Mouse (Mus musculus): ENCODE measurements around the gene Iqgap1. TPM values are rescaled to one million over a fixed set of nuclear protein-coding genes. Genes with fewer than 3 reads are reported as not detected.

The Iqgap1 gene
- polyA plus RNA-seq, 1 experiment from 2014 or later, result 15.9 TPM

DNA sequence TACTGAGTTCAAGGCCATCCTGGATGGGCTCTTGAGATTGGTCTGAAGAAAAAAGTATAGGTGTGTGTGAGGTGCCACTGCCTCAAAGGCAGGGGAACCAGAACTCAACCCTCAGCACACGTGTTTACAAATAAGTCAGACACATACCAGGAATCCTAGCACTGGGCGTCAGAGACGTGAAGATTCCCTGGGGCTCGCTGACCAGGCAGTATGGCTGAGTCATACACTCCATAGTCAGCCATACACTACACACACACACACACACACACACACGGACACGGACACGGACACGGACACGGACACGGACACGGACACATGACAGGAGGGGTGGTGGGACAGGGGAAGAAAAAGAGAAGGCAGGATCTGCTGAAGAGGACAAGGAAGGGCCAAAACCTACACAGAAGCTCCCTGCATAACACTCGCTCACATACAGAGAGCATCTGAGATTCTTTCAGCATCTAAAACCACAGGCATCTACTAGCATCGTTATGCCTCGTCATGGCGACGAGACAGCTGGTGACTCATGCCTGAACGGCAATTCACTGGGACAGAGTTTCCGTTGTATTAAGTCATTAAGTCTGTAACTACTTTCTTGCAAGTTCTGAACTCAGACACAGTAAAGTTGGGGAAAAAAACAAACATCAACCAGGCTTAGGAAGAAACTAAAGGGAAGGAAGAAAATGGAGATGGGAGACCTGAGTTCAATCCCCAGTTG lies 2.5 kb upstream of the Iqgap1 start:
- Histone ChIP-seq H3K9me3 (replicated peaks; ENCODE audit: control insufficient read depth, low read length) (no peaks in the 10 kb centered on the region), H3K36me3 (ENCODE audit: control insufficient read depth, insufficient read depth) (no peaks in the 10 kb centered on the region), H3K27me3 (ENCODE audit: control insufficient read depth, insufficient read depth, low read depth, low read length) (no peaks in the 10 kb centered on the region), H3K4me1 (ENCODE audit: control insufficient read depth, low read depth, low read length) (peaks cover 13% of the 10 kb centered on the region), H3K9ac (ENCODE audit: low read depth, low read length) (no peak overlapping the region), H3K27ac (ENCODE audit: low read length) (no peak overlapping the region), H3K4me2 (ENCODE audit: low read depth, low read length) (no peak overlapping the region), H3K4me3 (ENCODE audit: low read depth, low read length) (no peak overlapping the region)
- no peak for ATAC-seq (ENCODE audit: low read depth)
- 48% methylated on average over 18 of the region's 18 CpGs for WGBS (ENCODE audit: insufficient replicate concordance)

DNA sequence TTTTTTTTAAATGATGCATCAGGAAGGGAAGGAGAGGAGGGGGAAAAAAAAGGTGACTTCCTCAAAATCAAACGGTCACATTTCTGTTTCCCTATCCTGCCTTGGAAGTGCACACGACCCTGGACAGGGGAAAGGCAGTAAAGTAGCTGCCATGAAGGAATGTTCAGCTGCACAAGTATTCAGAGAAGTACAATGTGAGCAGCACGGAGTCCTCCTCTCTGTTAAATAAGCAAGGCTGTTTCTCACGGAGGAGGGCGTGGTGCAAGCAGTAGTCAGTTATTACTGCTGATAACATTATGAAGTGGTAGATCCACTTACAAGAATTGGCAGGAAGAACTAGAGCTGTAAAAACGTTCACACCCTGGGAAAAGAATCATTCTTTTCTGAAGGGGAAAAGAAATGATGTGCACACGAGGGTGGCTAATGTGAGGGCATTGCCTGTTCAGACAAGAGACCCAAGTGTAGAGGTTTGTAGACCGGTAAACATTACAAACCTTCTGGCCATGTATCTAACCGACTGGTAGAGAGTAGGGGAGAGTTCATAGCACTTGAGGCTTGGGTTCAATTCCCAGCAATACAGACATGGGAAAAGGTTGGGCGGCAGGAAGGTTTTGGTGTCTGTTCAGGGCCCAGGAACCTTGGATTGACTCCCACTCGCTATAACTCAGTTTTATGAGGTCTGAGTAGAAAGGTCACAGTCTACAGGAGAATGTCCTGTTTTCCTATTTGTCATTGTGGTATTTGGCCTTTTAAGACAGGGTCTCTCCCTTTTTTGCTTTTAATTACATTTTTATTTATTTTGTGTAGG lies 1.7 kb downstream of the Iqgap1 start:
- Histone ChIP-seq H3K4me3 (ENCODE audit: low read depth, low read length) (no peak overlapping the region), H3K27me3 (ENCODE audit: control insufficient read depth, insufficient read depth, low read depth, low read length) (no peaks in the 10 kb centered on the region), H3K4me2 (ENCODE audit: low read depth, low read length) (peak overlapping the region; percentile 25; the same call in 1 of the 2 replicates), H3K9ac (ENCODE audit: low read depth, low read length) (no peak overlapping the region), H3K27ac (ENCODE audit: low read length) (no peak overlapping the region), H3K4me1 (ENCODE audit: control insufficient read depth, low read depth, low read length) (peaks cover 11% of the 10 kb centered on the region), H3K9me3 (replicated peaks; ENCODE audit: control insufficient read depth, low read length) (no peaks in the 10 kb centered on the region), H3K36me3 (ENCODE audit: control insufficient read depth, insufficient read depth) (no peaks in the 10 kb centered on the region)
- peak; percentile 32; the same call in 1 of the 2 replicates for ATAC-seq (ENCODE audit: low read depth)
- WGBS (ENCODE audit: insufficient replicate concordance), result 34% methylated on average over 11 of the region's 11 CpGs

DNA sequence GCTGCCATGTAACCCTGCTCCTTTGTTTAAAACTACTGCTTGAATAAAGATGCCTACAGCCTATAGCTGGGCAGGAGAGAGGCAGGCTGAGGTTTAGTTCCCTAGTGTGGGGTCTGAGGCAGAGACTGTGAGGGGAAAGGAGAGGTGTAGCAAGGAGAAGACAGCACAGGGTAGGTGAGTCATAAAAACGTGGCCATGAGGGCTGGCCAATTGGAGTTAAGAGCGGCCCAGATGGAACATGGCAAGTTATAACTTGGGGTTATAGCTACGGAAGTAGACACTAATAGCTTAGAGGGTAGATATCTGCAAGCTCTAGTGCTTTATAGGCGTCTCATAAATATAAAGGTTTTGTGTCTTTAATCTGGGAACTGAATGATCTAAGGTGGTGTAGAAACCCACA lies 2.5 kb downstream of the Iqgap1 start:
- Histone ChIP-seq H3K9ac (ENCODE audit: low read depth, low read length) (no peak overlapping the region), H3K27me3 (ENCODE audit: control insufficient read depth, insufficient read depth, low read depth, low read length) (no peaks in the 10 kb centered on the region), H3K4me3 (ENCODE audit: low read depth, low read length) (no peak overlapping the region), H3K9me3 (replicated peaks; ENCODE audit: control insufficient read depth, low read length) (no peaks in the 10 kb centered on the region), H3K4me2 (ENCODE audit: low read depth, low read length) (no peak overlapping the region), H3K27ac (ENCODE audit: low read length) (no peak overlapping the region), H3K36me3 (ENCODE audit: control insufficient read depth, insufficient read depth) (no peaks in the 10 kb centered on the region), H3K4me1 (ENCODE audit: control insufficient read depth, low read depth, low read length) (peaks cover 11% of the 10 kb centered on the region)
- ATAC-seq (ENCODE audit: low read depth), result no peak
- 58% methylated on average over 4 of the region's 4 CpGs for WGBS (ENCODE audit: insufficient replicate concordance)

DNA sequence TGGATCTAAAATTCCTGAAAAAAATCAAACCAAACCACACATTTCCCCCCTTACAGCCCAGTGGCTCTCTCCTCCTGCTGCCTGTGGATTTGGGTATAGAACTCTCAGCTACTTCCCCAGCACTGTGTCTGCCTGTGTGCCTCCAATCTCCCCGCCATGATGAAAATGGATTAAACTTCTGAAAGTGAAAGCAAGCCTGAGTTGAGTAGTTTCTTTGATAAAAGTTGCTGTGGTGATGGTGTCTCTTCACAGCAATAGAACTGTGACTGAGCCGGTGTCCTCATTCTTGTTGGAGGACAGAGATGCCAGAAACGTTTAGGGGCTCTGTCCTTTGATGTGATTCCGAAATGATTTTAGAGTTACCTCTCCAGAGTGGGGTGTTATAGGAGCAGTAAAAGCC lies 4.9 kb downstream of the Iqgap1 start:
- Histone ChIP-seq H3K4me2 (ENCODE audit: low read depth, low read length) (no peak overlapping the region), H3K9me3 (replicated peaks; ENCODE audit: control insufficient read depth, low read length) (no peaks in the 10 kb centered on the region), H3K4me1 (ENCODE audit: control insufficient read depth, low read depth, low read length) (peaks cover 11% of the 10 kb centered on the region), H3K36me3 (ENCODE audit: control insufficient read depth, insufficient read depth) (no peaks in the 10 kb centered on the region), H3K27ac (ENCODE audit: low read length) (no peak overlapping the region), H3K9ac (ENCODE audit: low read depth, low read length) (no peak overlapping the region), H3K27me3 (ENCODE audit: control insufficient read depth, insufficient read depth, low read depth, low read length) (no peaks in the 10 kb centered on the region), H3K4me3 (ENCODE audit: low read depth, low read length) (no peak overlapping the region)
- WGBS (ENCODE audit: insufficient replicate concordance), result 65% methylated on average over 4 of the region's 4 CpGs
- ATAC-seq (ENCODE audit: low read depth), result no peak

DNA sequence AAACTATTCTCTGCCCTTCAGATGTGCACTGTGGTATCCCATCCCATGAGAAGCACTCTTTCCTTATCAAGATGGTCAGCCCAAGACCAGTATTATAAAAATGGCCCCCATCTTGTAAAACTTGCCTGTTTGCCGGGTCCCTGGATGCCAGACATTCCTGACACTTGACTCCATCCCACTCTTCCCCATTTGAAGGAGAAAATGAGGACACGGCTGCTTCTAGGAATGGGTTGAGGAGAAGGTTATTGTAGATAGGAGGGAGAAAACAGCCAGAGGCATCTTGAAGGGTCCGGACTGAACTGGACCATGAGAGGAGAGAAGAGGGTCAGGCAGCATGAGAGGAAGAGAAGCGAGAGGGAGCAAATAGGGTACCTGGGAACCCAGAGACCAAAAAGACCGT lies 9.1 kb downstream of the Iqgap1 start:
- no peaks in the 10 kb centered on the region for H3K9me3 ChIP-seq (replicated peaks; ENCODE audit: control insufficient read depth, low read length)
- H3K4me2 ChIP-seq (ENCODE audit: low read depth, low read length), result no peak overlapping the region
- H3K4me3 ChIP-seq (ENCODE audit: low read depth, low read length), result no peak overlapping the region
- no peaks in the 10 kb centered on the region for H3K27me3 ChIP-seq (ENCODE audit: control insufficient read depth, insufficient read depth, low read depth, low read length)
- no peak for ATAC-seq (ENCODE audit: low read depth)
- H3K9ac ChIP-seq (ENCODE audit: low read depth, low read length), result no peak overlapping the region
- H3K36me3 ChIP-seq (ENCODE audit: control insufficient read depth, insufficient read depth), result no peaks in the 10 kb centered on the region
- no peak overlapping the region for H3K27ac ChIP-seq (ENCODE audit: low read length)
- no peaks in the 10 kb centered on the region for H3K4me1 ChIP-seq (ENCODE audit: control insufficient read depth, low read depth, low read length)
- 57% methylated on average over 5 of the region's 5 CpGs for WGBS (ENCODE audit: insufficient replicate concordance)

DNA sequence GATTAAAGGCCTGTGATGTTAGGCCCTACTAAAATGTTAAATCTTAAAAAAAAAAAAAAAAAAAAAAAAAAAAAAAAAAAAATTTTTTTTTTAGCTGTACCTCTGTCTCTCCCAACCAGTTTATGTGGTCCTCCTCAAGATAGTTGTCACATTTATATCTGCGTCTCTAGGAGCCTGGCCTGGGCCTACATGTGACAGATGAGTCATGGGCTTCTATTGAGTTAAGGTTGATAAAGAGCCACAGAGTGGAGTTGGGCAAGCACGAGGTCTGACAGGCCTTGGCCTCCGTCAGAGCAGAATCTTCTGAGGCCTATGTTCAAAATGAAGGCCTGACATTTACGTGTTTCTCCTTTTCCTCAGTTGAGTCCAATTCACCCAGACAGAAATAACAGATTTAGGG lies 12.4 kb downstream of the Iqgap1 start:
- 53% methylated on average over 4 of the region's 4 CpGs for WGBS (ENCODE audit: insufficient replicate concordance)
- no peaks in the 10 kb centered on the region for H3K36me3 ChIP-seq (ENCODE audit: control insufficient read depth, insufficient read depth)
- no peak for ATAC-seq (ENCODE audit: low read depth)
- no peaks in the 10 kb centered on the region for H3K9me3 ChIP-seq (replicated peaks; ENCODE audit: control insufficient read depth, low read length)
- H3K4me2 ChIP-seq (ENCODE audit: low read depth, low read length), result no peak overlapping the region
- no peak overlapping the region for H3K4me3 ChIP-seq (ENCODE audit: low read depth, low read length)
- H3K4me1 ChIP-seq (ENCODE audit: control insufficient read depth, low read depth, low read length), result no peaks in the 10 kb centered on the region
- no peak overlapping the region for H3K9ac ChIP-seq (ENCODE audit: low read depth, low read length)
- H3K27ac ChIP-seq (ENCODE audit: low read length), result no peak overlapping the region
- no peaks in the 10 kb centered on the region for H3K27me3 ChIP-seq (ENCODE audit: control insufficient read depth, insufficient read depth, low read depth, low read length)

DNA sequence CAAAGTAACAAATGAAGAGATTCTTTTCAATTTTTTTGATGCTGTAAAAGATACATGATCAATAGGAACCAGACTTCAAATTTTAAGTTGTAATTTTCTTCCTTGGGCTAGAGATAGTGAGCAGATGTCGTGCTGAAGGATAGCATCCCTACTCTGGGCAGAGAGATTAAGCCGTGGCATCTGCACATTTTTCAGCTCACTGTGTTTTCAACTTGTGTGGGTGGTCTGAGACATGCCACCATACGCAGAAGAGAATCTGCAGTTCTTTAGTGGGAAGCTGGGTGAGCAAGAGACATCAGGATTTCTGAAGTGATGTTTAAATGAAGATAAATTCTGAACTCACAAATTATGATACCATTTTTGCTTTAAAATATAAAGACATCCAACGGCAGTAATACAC lies 19.4 kb downstream of the Iqgap1 start:
- no peak for ATAC-seq (ENCODE audit: low read depth)
- Histone ChIP-seq H3K4me2 (ENCODE audit: low read depth, low read length) (no peak overlapping the region), H3K9ac (ENCODE audit: low read depth, low read length) (no peak overlapping the region), H3K4me3 (ENCODE audit: low read depth, low read length) (no peak overlapping the region), H3K27me3 (ENCODE audit: control insufficient read depth, insufficient read depth, low read depth, low read length) (no peaks in the 10 kb centered on the region), H3K27ac (ENCODE audit: low read length) (no peak overlapping the region), H3K4me1 (ENCODE audit: control insufficient read depth, low read depth, low read length) (peaks cover 16% of the 10 kb centered on the region), H3K36me3 (ENCODE audit: control insufficient read depth, insufficient read depth) (no peaks in the 10 kb centered on the region), H3K9me3 (replicated peaks; ENCODE audit: control insufficient read depth, low read length) (no peaks in the 10 kb centered on the region)
- WGBS (ENCODE audit: insufficient replicate concordance), result 54% methylated on average over 4 of the region's 4 CpGs

DNA sequence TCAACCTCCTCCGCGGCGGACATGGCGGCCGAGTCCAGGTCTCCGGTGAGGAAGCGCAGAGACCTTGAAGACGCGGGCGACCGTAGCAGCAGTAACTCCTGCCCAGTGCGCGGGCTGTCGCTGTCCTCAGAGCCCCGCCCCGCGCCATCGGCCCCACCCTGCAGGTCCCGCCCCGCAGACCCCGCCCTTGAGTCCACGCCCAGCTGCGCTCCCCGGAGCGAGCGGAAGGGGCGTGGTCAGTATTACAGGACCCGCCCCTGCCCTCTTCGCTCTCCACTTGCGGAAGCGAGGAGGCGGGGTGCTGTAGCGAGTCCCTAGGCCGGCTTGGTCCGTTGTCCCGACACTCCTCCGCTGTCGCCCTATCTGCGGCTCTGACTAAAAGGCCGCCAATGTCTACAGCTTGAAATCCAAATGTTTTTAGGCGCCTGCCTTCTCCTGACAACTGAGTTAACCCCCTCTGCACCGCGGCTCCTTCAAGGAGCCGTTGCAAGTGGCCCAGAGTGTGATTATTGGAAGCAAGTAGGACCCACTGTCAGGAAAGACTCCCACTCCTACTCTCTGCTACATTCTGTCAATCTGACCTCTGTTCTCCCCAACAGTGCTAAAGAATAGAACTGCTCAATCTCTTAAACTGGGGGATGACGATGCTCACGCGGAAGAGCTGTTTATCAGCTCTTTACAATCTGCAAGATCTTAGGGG lies 22.5 kb downstream of the Iqgap1 start:
- peak overlapping the region; percentile 73 for H3K9ac ChIP-seq (ENCODE audit: low read depth, low read length)
- peaks cover 16% of the 10 kb centered on the region for H3K4me1 ChIP-seq (ENCODE audit: control insufficient read depth, low read depth, low read length)
- H3K4me2 ChIP-seq (ENCODE audit: low read depth, low read length), result peak overlapping the region; percentile 82
- H3K27me3 ChIP-seq (ENCODE audit: control insufficient read depth, insufficient read depth, low read depth, low read length), result no peaks in the 10 kb centered on the region
- peak overlapping the region; percentile 69 for H3K4me3 ChIP-seq (ENCODE audit: low read depth, low read length)
- no peaks in the 10 kb centered on the region for H3K9me3 ChIP-seq (replicated peaks; ENCODE audit: control insufficient read depth, low read length)
- peak overlapping the region; percentile 68 for H3K27ac ChIP-seq (ENCODE audit: low read length)
- H3K36me3 ChIP-seq (ENCODE audit: control insufficient read depth, insufficient read depth), result no peaks in the 10 kb centered on the region
- under 1% methylated on average over 47 of the region's 47 CpGs for WGBS (ENCODE audit: insufficient replicate concordance)
- ATAC-seq (ENCODE audit: low read depth), result peak; percentile 97
